Mouse (Mus musculus) heart, adult 9 months (tissue): ENCODE results near the gene Klhl30.

Experiments used
- DNase-seq, 2 experiments: peaks; one replicate each; pipeline ENCODE4 v3.0.0; 2022; ENCODE audit warnings: low spot score in 2 of 2

Gene Klhl30

DNA sequence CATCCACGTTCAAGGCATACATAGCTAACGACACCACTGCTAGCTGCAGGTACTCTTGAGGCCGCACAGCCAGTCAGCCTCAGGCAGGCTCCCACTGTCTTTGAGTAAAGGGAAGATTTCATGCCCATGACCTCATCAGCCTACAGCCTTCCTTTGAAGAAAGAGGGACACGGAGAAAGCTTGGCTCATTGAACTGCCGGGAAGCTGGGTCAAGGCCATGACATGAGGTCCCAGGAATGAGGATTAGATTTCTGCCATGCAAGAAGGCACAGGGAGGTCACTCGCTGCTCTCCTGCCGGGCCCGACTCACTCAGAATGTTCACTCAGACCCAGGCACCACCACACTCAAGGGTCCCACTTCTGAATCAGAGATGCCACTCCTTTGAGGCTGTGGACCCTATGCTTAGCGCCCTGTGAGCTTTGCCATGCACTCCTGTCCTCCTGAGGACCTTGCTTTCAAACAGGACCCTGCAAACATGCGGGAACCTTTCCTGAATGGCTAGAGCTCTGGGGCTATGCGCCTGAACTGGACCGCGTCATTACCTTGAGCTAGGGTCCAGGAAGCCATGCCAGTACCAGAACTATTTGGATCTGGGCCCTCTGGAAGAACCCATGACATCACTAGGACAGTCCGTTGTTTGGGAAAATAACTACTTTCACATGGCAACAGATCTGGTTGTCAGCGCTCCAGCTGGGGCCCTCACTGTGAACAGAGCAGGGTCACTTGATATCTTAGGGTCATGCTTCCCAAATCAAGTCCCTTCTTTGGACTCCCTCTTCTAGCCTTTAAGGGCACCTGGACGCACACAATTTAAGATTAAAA, 14.2 kb downstream of the Klhl30 start:
- no peak for DNase-seq

DNA sequence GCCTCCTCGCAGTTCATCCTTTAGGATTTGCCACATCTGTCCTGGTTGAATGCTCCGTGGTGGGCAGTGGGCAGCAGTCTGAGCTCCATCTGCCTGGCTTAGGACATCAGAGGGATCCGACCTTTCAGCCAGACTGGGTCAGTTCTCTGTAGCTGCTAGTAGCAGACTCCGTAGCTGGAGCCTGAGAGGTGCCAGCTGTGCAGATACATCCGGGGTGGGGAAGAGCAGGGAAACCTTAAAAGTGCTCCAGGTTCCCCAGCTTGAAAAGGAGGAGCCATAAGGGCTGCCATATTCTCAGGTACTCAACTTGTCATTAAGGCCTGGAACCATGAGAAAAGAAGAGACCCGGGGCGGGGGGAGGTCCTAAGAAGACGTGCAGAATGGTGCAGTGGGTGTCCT, 15.0 kb downstream of the Klhl30 start:
- no peak for DNase-seq

DNA sequence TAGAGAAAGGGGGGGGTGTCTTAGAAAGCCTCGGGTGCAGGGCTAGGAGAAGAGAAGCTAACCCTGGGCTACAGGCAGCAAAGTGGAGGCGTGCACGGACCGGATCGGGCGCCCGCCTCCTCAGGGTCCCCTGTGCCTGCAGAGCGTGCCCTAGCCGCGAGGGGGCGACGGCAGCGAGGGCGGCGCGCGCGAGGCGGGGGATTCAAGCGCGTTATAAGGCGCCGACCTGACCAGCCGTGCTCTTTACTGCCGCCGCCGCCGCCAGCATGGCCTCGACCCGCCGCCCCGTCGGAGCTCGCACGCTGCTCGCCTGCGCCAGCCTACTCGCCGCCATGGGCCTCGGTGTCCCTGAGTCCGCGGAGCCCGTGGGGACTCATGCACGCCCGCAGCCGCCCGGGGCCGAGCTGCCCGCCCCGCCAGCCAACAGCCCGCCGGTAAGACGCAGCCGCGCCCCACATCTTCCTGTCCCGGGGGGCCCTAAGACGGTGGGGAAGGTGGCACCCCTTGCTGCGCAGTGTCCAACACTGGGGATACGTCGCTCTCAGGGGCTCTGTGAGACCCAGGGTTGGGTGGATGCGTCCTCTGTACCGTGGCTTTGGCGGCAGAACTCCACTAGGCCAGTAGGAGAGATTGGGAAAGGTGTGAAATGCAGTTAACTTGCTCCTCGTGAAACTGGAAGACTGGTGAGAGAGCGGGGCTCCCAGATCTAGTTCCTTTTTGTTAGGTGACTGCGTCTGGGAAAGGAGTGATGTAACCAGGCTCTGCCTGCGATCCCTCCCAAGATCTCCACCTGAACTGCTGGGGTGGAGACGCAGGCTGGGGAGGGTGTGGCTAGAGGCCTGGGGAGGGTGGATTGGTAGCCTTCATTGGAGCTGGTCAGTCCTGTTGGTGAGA, 15.6 kb downstream of the Klhl30 start, which contains the start of gene Erfe:
TSS of gene Erfe (plus strand) at position 216 of the 894 bp plus-strand sequence.
- DNase-seq, result peak; percentile 38 to 41

DNA sequence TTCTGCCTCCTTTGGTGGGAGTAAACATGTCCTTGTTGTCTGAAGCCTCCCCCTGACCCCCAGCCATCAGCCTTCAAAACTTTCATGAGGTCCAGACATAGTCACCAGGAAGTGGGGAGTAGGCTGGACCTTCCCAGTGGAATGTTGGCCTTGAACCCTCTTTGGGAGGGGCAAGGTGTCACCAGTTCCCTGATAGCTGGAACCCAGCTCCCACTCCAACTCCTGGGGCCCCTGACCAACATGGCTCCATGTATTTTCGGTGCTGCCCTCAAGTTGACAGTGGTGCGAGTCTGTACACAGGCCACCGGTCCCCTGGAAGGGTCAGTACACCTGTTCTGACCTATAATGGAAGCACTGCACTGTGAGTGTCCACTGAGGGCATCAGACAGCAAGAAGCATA, 16.5 kb downstream of the Klhl30 start:
- no peak for DNase-seq

DNA sequence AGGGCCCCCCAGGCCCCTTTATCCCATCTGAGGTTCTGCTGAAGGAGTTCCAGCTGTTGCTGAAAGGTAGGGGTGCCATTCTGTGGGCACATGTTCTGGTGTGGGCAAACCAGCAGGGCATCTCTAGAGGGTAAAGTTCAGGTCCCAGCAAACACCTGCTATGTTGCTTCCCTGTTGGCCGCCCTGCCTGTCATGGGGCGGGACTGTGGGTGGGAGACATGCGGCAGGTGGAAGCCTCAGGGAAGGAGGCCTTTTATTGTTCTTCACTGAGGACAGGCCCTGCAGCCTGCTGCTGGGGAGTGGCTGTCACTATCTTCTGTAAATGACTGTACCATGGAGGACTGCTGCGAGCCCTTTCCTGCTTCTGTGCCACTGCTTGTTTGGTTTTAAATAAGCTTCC, 18.6 kb downstream of the Klhl30 start:
- DNase-seq, result no peak

DNA sequence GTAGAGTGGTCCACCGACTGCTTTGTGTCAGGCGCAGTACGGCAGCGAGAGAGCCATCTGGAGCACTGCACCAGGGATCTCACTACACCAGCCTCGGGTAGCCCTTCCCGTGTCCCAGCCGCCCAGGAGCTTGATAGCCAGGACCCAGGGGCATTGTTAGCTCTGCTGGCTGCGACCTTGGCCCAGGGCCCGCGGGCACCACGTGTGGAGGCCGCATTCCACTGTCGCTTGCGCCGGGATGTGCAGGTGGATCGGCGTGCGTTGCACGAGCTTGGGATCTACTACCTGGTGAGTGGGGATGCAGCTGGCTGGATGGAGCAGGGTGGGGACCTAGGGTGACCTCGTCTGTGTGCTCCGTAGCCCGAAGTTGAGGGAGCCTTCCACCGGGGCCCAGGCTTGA, 19.2 kb downstream of the Klhl30 start:
- DNase-seq, result no peak

DNA sequence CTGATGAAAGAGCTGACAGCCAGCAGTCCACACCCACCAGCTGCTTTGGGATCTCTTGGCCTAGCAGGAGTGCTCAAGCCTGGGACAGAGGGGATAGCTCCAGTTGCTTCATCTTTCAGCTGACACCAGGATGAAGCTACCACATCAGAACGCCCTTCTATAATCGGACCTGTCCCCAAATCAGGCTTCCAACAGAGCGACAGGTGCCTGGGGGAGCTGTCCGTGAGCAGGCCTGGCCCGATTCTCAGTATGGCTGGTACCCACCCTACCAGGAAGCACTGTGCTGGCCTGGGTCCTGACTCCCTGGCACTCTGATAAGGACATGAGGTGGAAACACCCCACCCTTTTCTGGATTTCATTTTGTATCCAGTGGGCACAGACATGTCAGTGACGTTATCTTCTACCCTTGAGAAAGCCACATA, 22.6 kb downstream of the Klhl30 start:
- no peak for DNase-seq

DNA sequence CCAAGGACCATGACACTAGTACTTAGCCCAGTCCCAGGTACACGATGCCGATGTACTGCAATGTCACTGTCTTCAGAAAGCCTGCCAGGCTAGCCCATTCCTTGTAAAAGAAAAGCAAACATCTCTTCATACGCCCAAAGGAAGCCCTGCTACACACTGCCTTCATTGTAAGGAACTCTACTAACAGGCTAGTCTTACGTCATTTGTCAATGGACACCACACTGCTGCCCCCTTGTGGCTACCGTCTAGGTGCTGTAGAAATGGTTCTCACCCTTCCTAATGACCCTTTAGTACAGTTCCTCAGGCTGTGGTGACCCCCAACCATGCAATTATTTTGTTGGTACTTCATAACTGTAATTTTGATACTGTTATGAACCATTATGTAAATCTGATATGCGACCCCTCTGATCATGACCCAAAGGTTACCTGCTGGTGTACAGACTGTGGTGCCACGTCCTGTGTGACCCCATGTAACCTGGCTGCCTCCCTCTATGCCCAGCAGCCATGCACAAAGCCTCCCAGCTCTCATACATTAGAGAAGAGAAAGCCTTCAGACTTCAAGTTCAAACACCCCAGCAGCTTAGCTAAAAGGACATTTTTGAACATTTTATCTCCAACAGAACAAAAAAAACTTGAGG, 29.8 kb downstream of the Klhl30 start:
- peak; percentile 28 to 56 for DNase-seq

DNA sequence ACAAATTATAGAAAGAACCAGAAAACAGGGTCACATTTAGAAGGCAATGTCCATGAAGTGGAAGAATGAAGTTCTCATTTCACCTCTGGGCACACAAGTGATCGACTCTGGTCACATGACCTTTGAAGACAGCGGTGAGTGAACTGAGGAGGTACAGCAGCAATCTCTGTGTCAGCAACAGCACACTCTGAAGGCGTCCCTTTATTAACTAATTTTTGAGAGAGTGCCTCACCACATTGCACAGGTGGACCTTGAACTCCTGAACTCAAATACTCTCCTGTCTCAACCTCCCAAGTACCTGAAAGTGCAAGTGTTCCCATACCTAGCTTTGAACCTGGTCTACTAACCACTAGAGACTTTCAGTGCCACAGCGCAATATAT, 30.3 kb downstream of the Klhl30 start:
- no peak for DNase-seq

DNA sequence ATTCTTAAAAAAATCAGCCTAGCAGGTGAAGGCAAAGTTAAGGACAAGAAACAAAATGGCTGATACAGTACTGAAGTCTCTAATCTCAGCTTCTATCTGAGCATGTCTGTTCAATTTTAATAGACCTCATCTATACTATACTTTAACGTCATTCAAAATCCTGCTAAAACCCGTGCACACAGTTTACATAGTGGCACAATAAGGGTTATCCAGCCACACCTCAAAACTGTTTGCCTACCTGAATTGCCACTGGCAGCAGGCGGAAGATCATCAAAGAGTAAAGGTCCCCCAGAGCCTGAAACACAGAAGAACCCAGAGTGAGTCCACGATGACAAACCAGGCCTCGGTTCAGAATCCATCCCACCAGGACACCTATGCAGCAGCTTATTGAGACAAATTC, 39.6 kb downstream of the Klhl30 start:
- no peak for DNase-seq

DNA sequence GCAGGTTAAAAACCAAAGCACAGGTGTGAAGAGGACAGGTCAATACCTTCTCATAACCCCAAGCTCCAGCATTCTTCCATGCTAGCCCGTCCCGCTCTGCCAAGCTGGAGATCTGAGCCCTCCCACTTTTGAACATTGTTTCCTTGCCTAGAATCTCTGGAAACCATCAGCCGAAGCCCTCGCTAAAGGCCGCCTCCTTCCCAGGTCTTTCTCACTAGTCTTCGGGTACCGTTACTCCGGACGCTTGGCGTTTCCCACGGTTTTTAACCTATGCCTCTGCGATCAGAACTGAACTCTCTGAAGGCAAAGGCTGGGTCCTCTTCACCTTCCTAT, 47.1 kb downstream of the Klhl30 start:
- no peak for DNase-seq

DNA sequence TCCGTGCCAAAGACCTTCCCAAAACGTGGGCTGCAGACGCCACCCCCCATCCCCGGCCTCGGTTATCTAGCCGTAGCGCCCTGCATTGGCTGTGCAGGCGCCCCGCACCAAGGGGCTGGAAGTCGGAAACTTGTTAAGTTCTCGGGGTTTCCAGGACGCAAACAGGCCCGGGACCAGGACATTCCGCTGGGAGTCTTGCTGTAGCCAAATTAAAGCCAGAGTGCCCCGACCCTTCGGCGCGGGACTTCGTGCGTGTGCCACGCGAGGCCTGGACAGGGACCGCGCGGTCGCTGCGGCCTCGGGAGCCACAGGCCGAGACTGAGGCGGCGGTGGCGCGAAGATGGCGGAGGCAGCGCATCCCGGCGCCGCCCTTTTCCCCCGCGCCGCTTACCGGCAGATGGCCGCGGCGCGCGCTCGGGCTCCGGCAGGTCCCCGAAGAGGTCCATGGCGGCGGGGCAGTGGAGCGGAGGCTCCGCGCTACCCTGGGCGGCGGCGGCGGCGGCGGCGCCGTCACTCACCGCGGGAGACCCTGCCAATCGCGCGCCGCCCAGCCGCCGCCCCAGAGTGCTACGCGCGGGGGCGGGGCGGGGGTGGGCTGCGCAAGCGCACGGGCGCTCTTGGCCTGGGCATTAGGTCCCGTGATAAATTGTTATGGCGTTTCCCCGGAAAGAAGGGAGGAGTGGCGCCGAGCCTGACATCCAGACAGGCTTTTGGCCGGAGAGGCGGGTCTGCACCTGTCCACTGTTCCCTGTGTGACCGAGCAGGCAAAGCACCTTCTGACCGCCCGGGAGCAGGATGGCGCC, 47.6 kb downstream of the Klhl30 start, which contains the start of gene Ilkap:
TSS of gene Ilkap (minus strand) at position 556 of the 803 bp plus-strand sequence.
- peak; percentile 87 to 88 for DNase-seq

DNA sequence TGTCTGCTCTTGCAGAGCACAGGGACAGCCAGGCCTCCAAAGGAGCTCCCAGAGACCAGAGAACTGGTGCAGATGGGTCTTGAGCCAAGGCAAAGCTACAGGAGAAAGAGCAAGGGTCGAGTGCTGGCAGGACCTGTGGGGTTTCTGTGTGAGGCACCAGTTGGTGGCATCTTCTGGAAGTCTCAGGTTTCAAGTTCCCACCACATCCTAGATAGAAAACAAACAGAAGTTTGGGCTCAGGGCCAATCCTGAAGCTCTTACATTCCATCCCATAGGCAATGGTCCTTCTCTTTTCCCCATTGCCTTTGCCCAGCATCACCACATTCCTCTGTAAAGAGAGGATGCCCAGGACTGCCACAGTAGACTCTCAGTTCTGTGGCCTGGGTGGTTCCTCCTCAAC, 54.2 kb downstream of the Klhl30 start:
- no peak for DNase-seq

DNA sequence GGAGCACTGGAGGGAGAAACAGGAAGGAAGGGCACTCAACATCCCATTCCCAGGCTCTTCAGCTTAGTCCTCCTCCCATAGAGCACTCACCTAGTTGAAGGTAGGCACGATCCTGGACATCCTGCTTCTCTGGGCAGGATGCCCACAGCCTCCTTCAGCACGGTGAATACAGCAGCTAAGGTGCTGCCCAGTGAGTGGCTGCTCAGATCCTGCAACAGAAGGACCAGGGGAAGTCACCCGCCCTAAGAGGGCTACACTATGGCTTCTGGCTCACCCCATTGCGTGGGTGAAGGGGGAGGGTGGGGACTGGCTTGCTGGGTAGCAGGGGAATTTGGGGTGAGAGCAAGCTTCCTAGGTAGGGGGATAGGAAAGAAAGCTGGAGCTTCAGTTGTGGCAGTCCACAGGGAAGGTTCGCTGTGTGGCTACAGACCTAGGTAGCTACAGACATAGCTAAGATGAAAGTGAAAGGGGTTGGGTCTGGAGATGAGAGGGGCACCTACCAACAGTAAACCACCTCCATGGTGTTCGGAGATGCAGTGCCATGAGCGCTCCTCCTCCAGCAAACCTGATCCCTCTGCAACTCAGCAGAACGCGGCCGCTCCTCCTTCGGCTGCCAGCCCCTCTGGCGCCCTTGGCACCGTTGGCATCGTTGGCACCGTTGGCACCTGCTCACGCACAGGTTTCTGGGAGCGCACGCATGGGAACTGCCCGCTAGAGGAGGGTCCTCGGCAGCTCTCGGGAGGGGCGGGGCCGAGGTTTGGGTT, 54.8 kb downstream of the Klhl30 start:
- DNase-seq, result no peak

DNA sequence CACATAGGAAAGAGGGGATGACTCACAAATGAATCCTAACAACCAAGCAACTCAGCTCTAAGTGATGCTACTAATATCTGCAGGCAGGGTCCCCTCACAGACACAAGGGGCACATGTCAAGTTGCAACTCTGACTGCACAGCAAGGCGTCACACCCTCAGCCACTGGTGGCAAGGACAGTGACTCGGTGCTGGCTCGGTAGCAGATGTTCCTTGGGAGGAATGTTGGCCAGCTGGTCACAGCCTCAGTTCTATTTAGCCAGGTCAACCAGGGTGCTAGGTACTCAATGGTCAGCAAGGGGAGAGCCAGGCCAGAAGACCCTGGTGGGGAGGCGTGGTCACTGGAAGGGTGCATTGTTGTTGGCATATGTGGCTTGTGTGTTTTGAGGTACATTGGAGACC, 57.0 kb downstream of the Klhl30 start:
- DNase-seq, result no peak

DNA sequence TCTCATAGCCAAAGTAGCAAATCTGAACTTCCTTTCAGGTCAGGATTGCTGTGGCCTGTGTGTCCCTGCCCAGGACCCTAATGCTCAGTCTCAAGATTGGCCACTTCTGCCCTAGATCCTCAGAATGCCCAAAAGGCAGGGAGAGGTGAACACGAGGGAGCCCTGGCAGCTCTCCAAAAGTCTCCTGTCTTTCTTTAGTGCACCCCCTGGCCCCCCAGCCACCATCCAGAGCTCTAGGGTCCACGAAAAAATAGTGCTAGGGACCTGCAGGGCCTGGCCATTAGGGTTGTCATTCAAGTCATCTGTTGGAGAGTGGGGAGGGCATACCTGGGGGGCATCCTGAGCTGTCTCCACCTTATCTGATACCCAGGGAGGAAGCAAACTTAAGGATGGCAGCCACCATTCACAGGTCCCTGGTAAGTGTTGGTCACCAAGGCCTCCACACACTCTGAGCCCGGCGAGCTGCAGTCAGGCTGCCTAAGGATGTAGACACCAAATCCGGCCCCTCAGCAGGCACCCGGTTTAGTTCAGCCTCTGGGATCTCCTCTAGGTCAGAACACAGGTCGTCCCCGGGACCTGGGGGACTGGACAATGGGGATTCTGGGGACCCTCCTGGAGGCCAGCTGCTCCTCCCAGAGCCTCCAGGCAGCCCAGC, 60.9 kb downstream of the Klhl30 start:
- DNase-seq, result no peak
